In genomic region chr9:69272884-69273283, GRCm38 (mm10) we compare ENCODE assay signal across 12 mouse cellular contexts.
DNase-seq lines count a peak whose midpoint lies in the region; ATAC-seq lines count a peak whose summit lies in the region.
"Had no signal": no experiment of that assay in that cellular context is flagged by ENCODE, and none has a peak within 500 bp of the region (broad histone marks: within the 10 kb centered on the region; RNA-seq: fewer than 3 reads in every experiment).

No protein-coding gene starts in this region.

- no peaks in the 10 kb centered on the region for H3K27me3 ChIP-seq in heart, embryonic 15.5 days
- no peaks in the 10 kb centered on the region for H3K27me3 ChIP-seq in forebrain, embryonic 12.5 days
- H3K27me3 ChIP-seq: embryonic facial prominence, embryonic 15.5 days had no signal

- intact Hi-C loops in left cerebral cortex, postnatal 4 days (cut with DNase I) = no loop called here
- intact Hi-C loops in left cerebral cortex, postnatal 25 days (cut with DNase I) = no loop called here

- no peaks in the 10 kb centered on the region for H3K36me3 ChIP-seq in heart, embryonic 15.5 days
- H3K36me3 ChIP-seq in forebrain, embryonic 12.5 days (replicated peaks) = no peaks in the 10 kb centered on the region
- H3K36me3 ChIP-seq: embryonic facial prominence, embryonic 15.5 days had no signal

- no peak overlapping the region for H3K9ac ChIP-seq in heart, embryonic 15.5 days
- no peak overlapping the region for H3K9ac ChIP-seq in forebrain, embryonic 12.5 days
- H3K9ac ChIP-seq: embryonic facial prominence, embryonic 15.5 days had no signal

- no peak; the same call in 1 of the 2 replicates for ATAC-seq in heart, embryonic 15.5 days (replicated peaks; ENCODE audit: insufficient number of reproducible peaks, insufficient read depth, low FRiP score, low read depth)
- ATAC-seq in forebrain, embryonic 12.5 days (ENCODE audit: low FRiP score) = peak; percentile 87

- 34% methylated on average over 9 of the region's 9 CpGs for WGBS in heart, embryonic 15.5 days
- WGBS in forebrain, embryonic 12.5 days = 44% methylated on average over 9 of the region's 9 CpGs

- no peaks in the 10 kb centered on the region for H3K9me3 ChIP-seq in heart, embryonic 15.5 days (replicated peaks)
- no peaks in the 10 kb centered on the region for H3K9me3 ChIP-seq in forebrain, embryonic 12.5 days
- H3K9me3 ChIP-seq: embryonic facial prominence, embryonic 15.5 days had no signal

- peak overlapping the region; percentile 30; the same call in 1 of the 2 replicates for H3K4me2 ChIP-seq in heart, embryonic 15.5 days
- H3K4me2 ChIP-seq in forebrain, embryonic 12.5 days = no peak overlapping the region
- H3K4me2 ChIP-seq: embryonic facial prominence, embryonic 15.5 days had no signal

- peak overlapping the region; percentile 30 for H3K27ac ChIP-seq in heart, embryonic 15.5 days
- H3K27ac ChIP-seq in forebrain, embryonic 12.5 days = peak overlapping the region; percentile 74
- H3K27ac ChIP-seq: embryonic facial prominence, embryonic 15.5 days; stomach, postnatal 0 days had no signal

- no peak for DNase-seq in heart, adult 8-10 months (ENCODE audit: low spot score)
- DNase-seq in left cerebral cortex, postnatal 4 days = peak; percentile 16
- DNase-seq in left cerebral cortex, postnatal 25 days (ENCODE audit: low spot score in 2 of 2) = no peak
- peak; percentile 81 for DNase-seq in kidney, adult 9 months
- DNase-seq in testis, postnatal 10 days (ENCODE audit: low spot score) = no peak
- DNase-seq in frontal cortex, postnatal 36 days (ENCODE audit: low spot score in 2 of 2) = no peak
- DNase-seq: adrenal gland, postnatal 36 days; liver had no signal

- no peak overlapping the region for H3K4me3 ChIP-seq in heart, embryonic 15.5 days
- H3K4me3 ChIP-seq in forebrain, embryonic 12.5 days (replicated peaks) = no peak overlapping the region
- H3K4me3 ChIP-seq: embryonic facial prominence, embryonic 15.5 days had no signal

- H3K4me1 ChIP-seq in heart, embryonic 15.5 days (replicated peaks) = peaks cover 19% of the 10 kb centered on the region
- peaks cover 26% of the 10 kb centered on the region for H3K4me1 ChIP-seq in forebrain, embryonic 12.5 days

Comparison
In these comparisons a context has a peak if more than half of its experiments do, and no peak if none do; other contexts are left out.
1. DNase-seq: peak in left cerebral cortex, postnatal 4 days (single experiment) and kidney, adult 9 months (single experiment); none in heart, adult 8-10 months (single experiment), left cerebral cortex, postnatal 25 days (0 of 2), testis, postnatal 10 days (single experiment) and frontal cortex, postnatal 36 days (0 of 2).